Mouse (Mus musculus) embryonic facial prominence, embryonic 15.5 days (tissue): ENCODE data around the gene Txndc2. TPM values are rescaled to one million over a fixed set of nuclear protein-coding genes. Genes with fewer than 3 reads are reported as not detected.
"Not testable (repeated sequence)": the region's sequence is repeated elsewhere in the genome, so short reads cannot be mapped to it uniquely, and the experiment has no call there.

Source experiments
- ATAC-seq: fragments of 200-750 bp; cut with Nextera tagmentation; 2 replicates; pipeline ENCODE4 v1.8.0; 2017; ENCODE audit warnings: low read depth, moderate TSS enrichment; ENCODE audit not compliant: insufficient number of reproducible peaks, low FRiP score, low TSS enrichment
- H3K27ac ChIP-seq: fragments of 300-500 bp; sonication (generic); replicated peaks from 2 replicates; pipeline ENCODE4 v1.5.1; 2015; ENCODE audit warnings: mild to moderate bottlenecking, inconsistent platforms
- H3K27me3 ChIP-seq: fragments of 300-500 bp; sonication (generic); 2 replicates; pipeline ENCODE4 v1.6.1; 2015; ENCODE audit warnings: inconsistent platforms
- H3K36me3 ChIP-seq: fragments of 300-500 bp; sonication (generic); 2 replicates; pipeline ENCODE4 v1.6.1; 2015; ENCODE audit warnings: mild to moderate bottlenecking, inconsistent platforms
- H3K4me1 ChIP-seq: fragments of 300-500 bp; sonication (generic); 2 replicates; pipeline ENCODE4 v1.6.1; 2015; ENCODE audit warnings: inconsistent platforms
- H3K4me2 ChIP-seq: fragments of 300-500 bp; sonication (generic); replicated peaks from 2 replicates; pipeline ENCODE4 v1.6.1; 2015; ENCODE audit warnings: mild to moderate bottlenecking, inconsistent platforms
- H3K4me3 ChIP-seq: fragments of 300-500 bp; sonication (generic); replicated peaks from 2 replicates; pipeline ENCODE4 v1.5.1; 2015; ENCODE audit warnings: mild to moderate bottlenecking, inconsistent platforms
- H3K9ac ChIP-seq: fragments of 300-500 bp; sonication (generic); 2 replicates; pipeline ENCODE4 v1.6.1; 2015; ENCODE audit warnings: inconsistent platforms
- H3K9me3 ChIP-seq: fragments of 300-500 bp; sonication (generic); replicated peaks from 2 replicates; pipeline ENCODE4 v1.6.1; 2016; ENCODE audit warnings: inconsistent platforms
- WGBS: fragments of 180-500 bp; shearing (Covaris S2); methylation state at CpG from one replicate; pipeline ENCODE4 v1.1.7; 2015; 5-methylcytosine and 5-hydroxymethylcytosine counted together
- polyA plus RNA-seq: library from polyadenylated mRNA; unstranded; fragments of >200 nt; fragmentation: Nextera tagmentation; extraction: Ambion mirVana; gene quantifications from 2 replicates; pipeline ENCODE4 v1.2.1, GENCODE M21; 2015

The Txndc2 gene
- polyA plus RNA-seq, 1 experiment from 2014 or later: 0.15 TPM

GRCm38 (mm10) chr17:65629943-65630342, 12.0 kb downstream of the Txndc2 start:
- Histone ChIP-seq H3K27ac (no peak overlapping the region), H3K4me1 (0 out of 2 replicates have a peak, but pooled peaks cover 4% of the 10 kb centered on the region), H3K36me3 (no peaks in the 10 kb centered on the region), H3K4me2 (no peak overlapping the region), H3K9me3 (no peaks in the 10 kb centered on the region), H3K9ac (no peak overlapping the region), H3K27me3 (no peaks in the 10 kb centered on the region), H3K4me3 (no peak overlapping the region)
- ATAC-seq: no peak
- whole genome bisulfite sequencing: 76% methylated on average over 6 of the region's 6 CpGs

GRCm38 (mm10) chr17:65628823-65629532, 13.0 kb downstream of the Txndc2 start:
- not testable (repeated sequence) for ATAC-seq, H3K4me1 ChIP-seq, H3K36me3 ChIP-seq, H3K9me3 ChIP-seq, H3K27me3 ChIP-seq, H3K4me3 ChIP-seq, H3K9ac ChIP-seq, H3K27ac ChIP-seq, H3K4me2 ChIP-seq
- WGBS: 79% methylated on average over 13 of the region's 13 CpGs

GRCm38 (mm10) chr17:65626301-65626700, 15.7 kb downstream of the Txndc2 start:
- WGBS: 86% methylated on average over 6 of the region's 6 CpGs
- H3K4me1 ChIP-seq: no peaks in the 10 kb centered on the region
- no peak overlapping the region for H3K9ac ChIP-seq
- ATAC-seq: no peak
- no peak overlapping the region for H3K27ac ChIP-seq
- H3K4me2 ChIP-seq: no peak overlapping the region
- no peaks in the 10 kb centered on the region for H3K9me3 ChIP-seq
- no peaks in the 10 kb centered on the region for H3K27me3 ChIP-seq
- H3K4me3 ChIP-seq: no peak overlapping the region
- no peaks in the 10 kb centered on the region for H3K36me3 ChIP-seq

- H3K27me3 ChIP-seq: no peaks in the 10 kb centered on the region
- H3K27ac ChIP-seq: no peak overlapping the region
- H3K4me2 ChIP-seq: no peak overlapping the region
- H3K36me3 ChIP-seq: no peaks in the 10 kb centered on the region
- H3K4me1 ChIP-seq: no peaks in the 10 kb centered on the region
- H3K9ac ChIP-seq: no peak overlapping the region
- no peak overlapping the region for H3K4me3 ChIP-seq
- no peak for ATAC-seq
- no peaks in the 10 kb centered on the region for H3K9me3 ChIP-seq
- 79% methylated on average over 6 of the region's 6 CpGs for WGBS
These were observed 16.4 kb downstream of the Txndc2 start for GRCm38 (mm10) chr17:65625563-65625962.

- no peaks in the 10 kb centered on the region for H3K4me1 ChIP-seq
- no peaks in the 10 kb centered on the region for H3K27me3 ChIP-seq
- H3K4me2 ChIP-seq: no peak overlapping the region
- H3K9ac ChIP-seq: no peak overlapping the region
- no peak for ATAC-seq
- no peaks in the 10 kb centered on the region for H3K36me3 ChIP-seq
- H3K4me3 ChIP-seq: no peak overlapping the region
- no peak overlapping the region for H3K27ac ChIP-seq
- no peaks in the 10 kb centered on the region for H3K9me3 ChIP-seq
These were observed 18.8 kb downstream of the Txndc2 start for GRCm38 (mm10) chr17:65623130-65623529.

- Histone ChIP-seq H3K27me3 (no peaks in the 10 kb centered on the region), H3K9ac (no peak overlapping the region), H3K4me2 (no peak overlapping the region), H3K4me1 (peaks cover 6% of the 10 kb centered on the region; the same call in 1 of the 2 replicates), H3K9me3 (no peaks in the 10 kb centered on the region), H3K36me3 (no peaks in the 10 kb centered on the region), H3K4me3 (no peak overlapping the region), H3K27ac (no peak overlapping the region)
- no peak for ATAC-seq
- 68% methylated on average over 2 of the region's 2 CpGs for WGBS
These were observed 23.5 kb downstream of the Txndc2 start for GRCm38 (mm10) chr17:65618431-65618830.

- 36% methylated on average over 3 of the region's 3 CpGs for WGBS
- H3K4me2 ChIP-seq: no peak overlapping the region
- H3K4me3 ChIP-seq: no peak overlapping the region
- peaks cover 10% of the 10 kb centered on the region; the same call in 1 of the 2 replicates for H3K4me1 ChIP-seq
- ATAC-seq: no peak
- H3K36me3 ChIP-seq: no peaks in the 10 kb centered on the region
- no peaks in the 10 kb centered on the region for H3K9me3 ChIP-seq
- H3K27ac ChIP-seq: no peak overlapping the region
- no peak overlapping the region for H3K9ac ChIP-seq
- H3K27me3 ChIP-seq: no peaks in the 10 kb centered on the region
These were observed 26.3 kb downstream of the Txndc2 start for GRCm38 (mm10) chr17:65615678-65616077.

- Histone ChIP-seq H3K9ac (peak overlapping the region; percentile 72), H3K4me3 (peak overlapping the region; percentile 92), H3K36me3 (no peaks in the 10 kb centered on the region), H3K27me3 (no peaks in the 10 kb centered on the region), H3K4me1 (peaks cover 13% of the 10 kb centered on the region), H3K4me2 (peak overlapping the region; percentile 65), H3K9me3 (no peaks in the 10 kb centered on the region), H3K27ac (peak overlapping the region; percentile 100)
- WGBS: 1% methylated on average over 9 of the region's 9 CpGs
- ATAC-seq: no peak
These were observed 27.5 kb downstream of the Txndc2 start for GRCm38 (mm10) chr17:65614431-65614830.

GRCm38 (mm10) chr17:65613463-65614412, 28.2 kb downstream of the Txndc2 start, which contains the start of gene Vapa:
Gene Vapa (minus strand): TSS chr17:65613555.
- under 1% methylated on average over 78 of the region's 85 CpGs for WGBS
- Histone ChIP-seq H3K9me3 (no peaks in the 10 kb centered on the region), H3K27ac (peak within 1 kb of the TSS; percentile 100), H3K9ac (peak within 1 kb of the TSS; percentile 99), H3K4me3 (peak within 1 kb of the TSS; percentile 92), H3K27me3 (no peaks in the 10 kb centered on the region), H3K4me2 (peak within 1 kb of the TSS; percentile 65), H3K4me1 (peaks cover 20% of the 10 kb centered on the region), H3K36me3 (no peaks in the 10 kb centered on the region)
- peak; percentile 94 for ATAC-seq

GRCm38 (mm10) chr17:65613142-65613462, 28.9 kb downstream of the Txndc2 start:
- Histone ChIP-seq H3K27ac (peak overlapping the region; percentile 100), H3K9ac (peak overlapping the region; percentile 99), H3K27me3 (no peaks in the 10 kb centered on the region), H3K4me2 (0 out of 2 replicates have a peak overlapping the region, but pooled peaks have one; percentile 65), H3K36me3 (no peaks in the 10 kb centered on the region), H3K4me1 (peaks cover 26% of the 10 kb centered on the region), H3K4me3 (peak overlapping the region; percentile 92), H3K9me3 (no peaks in the 10 kb centered on the region)
- peak; percentile 65 for ATAC-seq
- under 1% methylated on average over 42 of the region's 42 CpGs for WGBS

- ATAC-seq: peak; percentile 12; the same call in 1 of the 2 replicates
- Histone ChIP-seq H3K4me1 (peaks cover 30% of the 10 kb centered on the region), H3K36me3 (no peaks in the 10 kb centered on the region), H3K27ac (peak overlapping the region; percentile 100), H3K4me3 (peak overlapping the region; percentile 92), H3K27me3 (no peaks in the 10 kb centered on the region), H3K9ac (peak overlapping the region; percentile 99), H3K9me3 (no peaks in the 10 kb centered on the region), H3K4me2 (peak overlapping the region; percentile 62)
- WGBS: under 1% methylated on average over 62 of the region's 91 CpGs
These were observed 29.4 kb downstream of the Txndc2 start for GRCm38 (mm10) chr17:65612391-65613141.
